Mouse (Mus musculus) lung, adult 2 months (tissue): ENCODE measurements at regions not wholly inside any gene's neighbourhood (a gene's known extent, or its start where the extent isn't known, plus 50 kb on each side); places are given as distances from the start of the nearest gene placed in this dataset.

Experiments used
- DNase-seq: peaks from one replicate; pipeline ENCODE4 v3.0.0; 2022
- H3K4me1 ChIP-seq: fragments of 200-500 bp; 2 replicates; pipeline ENCODE4 v1.6.1; 2011; ENCODE audit warnings: low read length; ENCODE audit not compliant: control insufficient read depth, insufficient read depth
- H3K4me3 ChIP-seq: fragments of 200-500 bp; replicated peaks from 2 replicates; pipeline ENCODE3; 2011; ENCODE audit warnings: low read depth, mild to moderate bottlenecking, control low read depth, low read length; ENCODE audit errors: extremely low read depth
- CTCF ChIP-seq: fragments of 200-500 bp; IDR thresholded peaks from 2 replicates; pipeline ENCODE4 v1.5.1; 2011; ENCODE audit warnings: mild to moderate bottlenecking, low read length, control low read depth; ENCODE audit not compliant: insufficient read depth
- POLR2A ChIP-seq: fragments of 200-500 bp; IDR thresholded peaks from 2 replicates; pipeline ENCODE4 v1.6.1; 2011; ENCODE audit warnings: low read depth, mild to moderate bottlenecking, control low read depth, low read length, borderline replicate concordance; ENCODE audit errors: extremely low read depth
- WGBS: fragments of 180-500 bp; shearing (Covaris S2); methylation state at CpG from one replicate; pipeline ENCODE4 v1.1.7; 2018; 5-methylcytosine and 5-hydroxymethylcytosine counted together

DNA sequence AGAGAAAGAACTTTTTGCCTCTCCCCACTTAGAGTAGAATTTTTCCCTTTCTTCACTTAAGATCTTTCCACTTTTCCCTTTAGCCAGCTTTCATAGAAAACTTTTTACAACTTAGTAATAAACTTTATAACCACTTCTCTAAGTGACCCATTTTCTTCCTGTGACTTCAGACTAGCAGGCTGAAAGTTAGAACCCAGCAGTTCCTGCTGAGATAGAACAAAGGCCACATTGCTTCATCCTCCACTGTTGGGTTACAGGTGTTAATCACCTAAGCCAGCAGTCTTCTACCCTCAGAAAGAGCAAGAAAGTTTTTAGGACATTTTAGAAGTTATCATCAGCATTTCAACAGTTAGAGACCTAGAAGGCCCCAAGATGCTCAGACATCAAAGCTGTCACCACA lies 740.6 kb downstream of the Mat2b start:
- no peak for TF ChIP-seq CTCF
- no peak for TF ChIP-seq POLR2A
- no peak for DNase-seq
- H3K4me1 ChIP-seq: no peaks in the 10 kb centered on the region
- no peak overlapping the region for H3K4me3 ChIP-seq

DNA sequence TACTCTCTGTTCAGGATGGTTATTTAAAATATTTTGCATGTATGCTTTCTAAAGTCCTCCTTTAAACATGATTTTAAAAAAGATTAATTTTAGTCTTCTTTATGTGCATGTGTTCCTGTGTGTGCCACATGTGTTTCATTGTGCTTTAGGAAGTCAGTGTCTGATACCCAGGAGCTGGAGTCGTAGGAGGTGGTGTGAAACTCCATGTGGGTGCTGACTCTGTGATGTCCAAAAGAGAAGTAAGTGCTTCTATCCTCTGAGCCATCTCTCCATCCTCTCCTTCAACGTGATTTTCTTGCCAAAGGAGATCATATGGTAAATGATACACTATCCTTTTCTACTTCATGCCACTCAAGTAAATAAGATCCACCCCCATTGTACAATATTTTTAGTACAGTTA lies 750.8 kb downstream of the Mat2b start:
- no peak overlapping the region for H3K4me3 ChIP-seq
- WGBS: 69% methylated on average over 2 of the region's 2 CpGs
- no peak for DNase-seq
- no peak for TF ChIP-seq CTCF
- TF ChIP-seq POLR2A: no peak
- no peaks in the 10 kb centered on the region for H3K4me1 ChIP-seq

DNA sequence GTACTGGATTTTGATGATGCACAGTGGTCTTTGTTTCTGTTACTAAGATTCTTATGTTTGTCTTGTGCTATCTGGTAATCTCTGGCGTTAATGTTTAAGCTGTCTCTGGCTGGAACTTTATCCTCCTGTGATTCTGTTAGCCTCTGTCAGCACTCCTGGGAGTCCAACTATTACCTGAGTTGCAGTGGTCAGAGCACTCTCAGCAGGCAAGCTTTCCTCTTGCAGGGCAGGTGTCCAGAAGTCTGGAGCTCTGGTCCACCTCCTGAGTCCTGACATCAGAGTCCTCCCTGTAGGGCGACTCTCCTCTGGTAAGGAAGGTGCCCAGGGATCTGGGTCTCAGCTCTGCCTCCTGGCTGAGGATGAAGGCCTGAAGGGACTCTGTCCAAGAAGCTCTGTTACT lies 760.8 kb downstream of the Mat2b start:
- DNase-seq: no peak
- 63% methylated on average over 2 of the region's 2 CpGs for WGBS
- no peak overlapping the region for H3K4me3 ChIP-seq
- H3K4me1 ChIP-seq: no peaks in the 10 kb centered on the region
- TF ChIP-seq CTCF (no peak), POLR2A (no peak)

DNA sequence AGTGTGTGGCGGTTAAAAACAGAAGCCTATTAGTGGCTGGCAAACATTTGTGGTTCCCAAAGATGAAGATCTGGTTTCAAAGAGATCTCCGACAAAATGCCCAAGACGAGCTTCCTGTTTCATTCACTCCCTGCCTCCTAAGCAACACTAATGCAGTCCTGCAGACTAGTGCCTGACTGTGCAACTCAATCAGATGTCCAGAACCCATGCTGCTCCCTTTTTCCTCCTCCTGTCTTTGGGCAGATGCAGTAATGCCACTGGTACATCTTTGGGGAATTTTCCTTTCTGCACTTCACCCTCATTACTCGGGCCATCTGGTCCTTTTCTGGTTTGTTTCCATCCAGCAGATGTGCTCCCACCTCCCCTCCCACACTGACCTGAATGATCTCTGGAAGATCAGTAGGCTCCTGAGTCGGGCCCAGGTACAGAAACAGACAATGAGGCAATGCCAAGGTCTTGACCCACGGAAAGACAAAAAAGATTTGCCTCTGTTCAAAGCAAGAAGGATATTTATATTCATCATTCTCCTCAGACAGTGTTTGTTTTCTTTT lies 771.0 kb downstream of the Mat2b start:
- 31% methylated on average over 6 of the region's 6 CpGs for WGBS
- TF ChIP-seq POLR2A (no peak), CTCF (no peak)
- no peaks in the 10 kb centered on the region for H3K4me1 ChIP-seq
- no peak overlapping the region for H3K4me3 ChIP-seq
- DNase-seq: no peak

DNA sequence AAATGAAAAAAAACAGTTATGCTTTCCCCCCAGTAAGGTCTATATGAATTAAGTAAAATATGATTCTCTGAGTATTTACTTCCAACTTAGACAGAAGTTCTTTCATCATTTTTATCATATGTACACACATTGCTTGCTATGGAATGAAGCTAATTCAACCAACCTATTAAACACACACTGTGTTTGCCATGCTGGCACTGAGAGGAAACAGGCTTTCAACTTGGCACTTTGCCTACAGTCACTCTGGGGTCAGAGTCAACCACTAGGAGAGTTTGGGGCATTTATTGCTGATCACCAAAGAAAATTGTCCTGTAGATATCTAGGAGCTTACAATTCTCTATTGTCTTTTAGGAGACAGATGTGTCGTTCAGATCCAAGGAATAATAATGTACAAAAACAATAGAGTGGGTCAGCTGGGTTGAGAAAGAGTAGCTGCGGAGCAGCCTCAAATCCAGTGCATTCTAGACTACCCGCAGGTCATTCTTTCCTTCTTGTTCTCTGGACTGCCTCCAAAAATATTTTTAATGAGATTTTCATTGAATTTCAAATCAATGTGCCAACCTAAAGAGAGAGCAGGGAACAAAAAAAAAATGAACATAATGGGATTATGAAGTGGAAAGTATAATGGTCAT lies 777.2 kb downstream of the Mat2b start:
- H3K4me1 ChIP-seq: no peaks in the 10 kb centered on the region
- TF ChIP-seq POLR2A (no peak), CTCF (no peak)
- 34% methylated on average over 3 of the region's 3 CpGs for whole genome bisulfite sequencing
- no peak overlapping the region for H3K4me3 ChIP-seq
- DNase-seq: no peak

DNA sequence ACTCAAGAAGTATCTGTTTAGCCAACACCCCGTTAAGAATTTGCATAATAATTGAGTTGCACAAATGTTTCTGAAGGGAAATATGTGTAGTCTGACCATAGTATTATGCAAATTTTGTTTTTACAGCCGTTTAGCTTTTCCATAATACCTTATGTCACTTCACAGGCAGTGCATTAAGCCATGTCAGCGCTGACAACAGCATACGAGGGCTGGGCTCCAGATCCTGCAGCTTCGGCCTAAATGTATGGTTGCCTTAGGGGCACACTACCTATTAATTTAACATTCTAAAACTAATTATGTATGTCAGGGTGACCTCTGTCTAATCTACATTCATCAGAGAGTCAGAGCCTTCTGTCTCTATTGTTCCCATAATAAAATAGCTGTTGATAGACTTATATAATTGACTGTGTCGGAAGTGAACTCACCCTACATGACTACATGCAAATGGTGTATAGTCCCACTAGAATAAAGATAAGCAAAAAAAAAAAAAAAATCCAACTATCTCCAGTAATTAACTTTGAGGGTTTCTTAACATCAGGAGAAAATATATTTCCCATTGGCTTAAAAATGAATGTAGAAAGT lies 795.3 kb downstream of the Mat2b start:
- TF ChIP-seq CTCF (no peak), POLR2A (no peak)
- no peak overlapping the region for H3K4me3 ChIP-seq
- H3K4me1 ChIP-seq: no peaks in the 10 kb centered on the region
- DNase-seq: no peak
- 74% methylated on average over 6 of the region's 6 CpGs for WGBS

DNA sequence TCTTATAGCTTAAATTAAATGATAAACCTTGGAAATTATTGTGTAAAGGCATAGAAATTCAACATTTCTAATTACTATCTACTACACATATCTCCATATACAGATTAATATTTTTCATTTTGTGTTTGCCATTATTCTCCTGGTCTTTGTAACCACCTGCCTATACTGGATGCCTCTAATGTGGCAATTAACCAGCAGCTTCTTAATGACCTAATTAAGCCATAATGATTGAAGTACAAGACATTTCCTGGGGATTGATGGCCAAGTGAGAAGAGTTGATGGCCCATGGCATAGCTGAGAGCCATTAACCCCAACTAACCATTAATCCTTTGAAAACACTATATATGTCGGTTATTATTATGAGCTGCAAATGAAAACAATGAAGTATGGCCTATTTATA lies 811.7 kb downstream of the Mat2b start:
- no peak for TF ChIP-seq POLR2A
- no peak for TF ChIP-seq CTCF
- DNase-seq: no peak
- 84% methylated on average over 1 of the region's 1 CpGs for WGBS
- no peaks in the 10 kb centered on the region for H3K4me1 ChIP-seq
- H3K4me3 ChIP-seq: no peak overlapping the region

DNA sequence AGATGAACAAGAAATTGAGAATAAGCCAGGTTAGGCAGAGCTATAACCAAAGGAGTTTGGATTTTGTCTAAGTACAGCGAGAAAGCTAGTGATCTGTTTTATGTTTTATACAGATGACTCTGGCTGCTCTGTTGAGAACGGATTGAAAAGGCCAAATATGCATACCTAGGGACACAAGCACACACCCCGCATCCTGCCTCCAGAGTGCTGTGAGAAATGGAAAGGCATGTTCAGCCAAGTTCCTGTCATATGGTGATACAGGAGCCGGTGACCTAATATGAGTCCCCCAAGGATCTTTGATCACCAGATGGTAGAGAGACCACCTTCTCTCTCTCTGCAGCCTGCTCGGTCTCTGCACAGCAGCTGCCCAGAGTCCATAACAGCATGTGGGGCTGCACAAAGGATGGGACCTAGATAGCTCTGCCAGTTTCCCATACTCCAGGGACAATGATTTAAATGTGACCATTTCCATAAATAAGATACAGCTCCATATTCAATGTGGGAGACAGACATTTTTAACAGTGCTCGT lies 826.5 kb downstream of the Mat2b start:
- DNase-seq: no peak
- no peak overlapping the region for H3K4me3 ChIP-seq
- no peaks in the 10 kb centered on the region for H3K4me1 ChIP-seq
- TF ChIP-seq POLR2A: no peak
- TF ChIP-seq CTCF: no peak
- WGBS: 77% methylated on average over 6 of the region's 6 CpGs
